Mouse (Mus musculus) CH12.LX (cell line): ENCODE results near the gene Atxn10. TPM values are rescaled to one million over a fixed set of nuclear protein-coding genes. Genes with fewer than 3 reads are reported as not detected.

Experiments
- DNase-seq: peaks from one replicate; pipeline ENCODE4 v3.0.0-alpha.2; 2013; ENCODE audit errors: extremely low read depth
- H3K27ac ChIP-seq: 2 replicates; pipeline ENCODE4 v1.5.1; 2012; ENCODE audit warnings: low read depth, mild to moderate bottlenecking, control low read depth, moderate library complexity; ENCODE audit not compliant: insufficient read depth
- H3K27me3 ChIP-seq: replicated peaks from 2 replicates; pipeline ENCODE3; 2012; ENCODE audit warnings: inconsistent platforms
- H3K36me3 ChIP-seq, 2 experiments: replicated peaks in 1 of 2; 2 replicates each; pipeline versions ENCODE3 to v1.6.1; 2012; ENCODE audit warnings: inconsistent platforms in 1 of 2, low read length in 1 of 2, mild to moderate bottlenecking in 1 of 2, mixed read lengths in 1 of 2, moderate library complexity in 1 of 2; ENCODE audit not compliant: control insufficient read depth in 1 of 2, insufficient read depth in 1 of 2
- H3K4me1 ChIP-seq, 2 experiments: 2 replicates each; pipeline ENCODE4 v1.6.1; 2012; ENCODE audit warnings: inconsistent platforms in 1 of 2, moderate library complexity in 1 of 2; ENCODE audit not compliant: insufficient read depth in 2 of 2, control insufficient read depth in 1 of 2
- H3K4me2 ChIP-seq: 2 replicates; pipeline ENCODE4 v1.6.1; 2012; ENCODE audit warnings: low read depth, mild to moderate bottlenecking, control low read depth; ENCODE audit not compliant: poor library complexity, insufficient read depth, severe bottlenecking
- H3K4me3 ChIP-seq, 3 experiments: fragments of 150-350 bp in 1 of 3; sonication (generic) in 1 of 3; replicated peaks in 1 of 3; 2 replicates each; pipeline versions ENCODE3 to v1.5.1; 2011 to 2012; ENCODE audit warnings: low read depth in 2 of 3, low read length in 2 of 3, mild to moderate bottlenecking in 2 of 3, moderate library complexity in 2 of 3, control low read depth in 1 of 3, improper control_type of control experiment in 1 of 3, inconsistent platforms in 1 of 3, mixed read lengths in 1 of 3; ENCODE audit not compliant: poor library complexity in 1 of 3
- H3K79me2 ChIP-seq: replicated peaks from 2 replicates; pipeline ENCODE4 v1.6.1; 2012; ENCODE audit warnings: mild to moderate bottlenecking, moderate library complexity; ENCODE audit not compliant: control insufficient read depth, poor library complexity, insufficient read depth, severe bottlenecking; ENCODE audit errors: extremely low read depth
- H3K9ac ChIP-seq: 2 replicates; pipeline ENCODE4 v1.6.1; 2012; ENCODE audit warnings: low read depth, mild to moderate bottlenecking, control low read depth, moderate library complexity; ENCODE audit not compliant: insufficient read depth
- H3K9me3 ChIP-seq: replicated peaks from 2 replicates; pipeline ENCODE3; 2012; ENCODE audit warnings: low read length, inconsistent platforms, mixed read lengths
- CHD1 ChIP-seq: IDR thresholded peaks from 2 replicates; pipeline ENCODE4 v1.6.1; 2012; ENCODE audit warnings: low read depth, low read length, improper control_type of control experiment, inconsistent platforms
- GABPA ChIP-seq: IDR thresholded peaks from 2 replicates; pipeline ENCODE4 v1.6.1; 2012; ENCODE audit warnings: low read depth, low read length, improper control_type of control experiment, inconsistent platforms; ENCODE audit not compliant: insufficient replicate concordance
- HCFC1 ChIP-seq: IDR thresholded peaks from 2 replicates; pipeline ENCODE4 v1.6.1; 2012; ENCODE audit warnings: low read depth, mild to moderate bottlenecking, inconsistent platforms, low read length, improper control_type of control experiment
- IRF4 ChIP-seq: IDR thresholded peaks from 2 replicates; pipeline ENCODE4 v1.6.1; 2014; ENCODE audit warnings: low read depth, mild to moderate bottlenecking, inconsistent platforms, low read length, improper control_type of control experiment
- JUN ChIP-seq: IDR thresholded peaks from 2 replicates; pipeline ENCODE4 v1.6.1; 2011; ENCODE audit warnings: low read depth, mild to moderate bottlenecking, low read length, improper control_type of control experiment, moderate library complexity; ENCODE audit not compliant: insufficient read depth
- JUND ChIP-seq: conservative IDR thresholded peaks from 2 replicates; pipeline ENCODE4 v1.6.1; 2011; ENCODE audit warnings: low read depth, low read length, improper control_type of control experiment
- MAFK ChIP-seq: IDR thresholded peaks from 2 replicates; pipeline ENCODE4 v1.6.1; 2011; ENCODE audit warnings: low read length, improper control_type of control experiment; ENCODE audit not compliant: insufficient replicate concordance
- MAX ChIP-seq: IDR thresholded peaks from 2 replicates; pipeline ENCODE4 v1.6.1; 2011; ENCODE audit warnings: low read length, improper control_type of control experiment
- MAZ ChIP-seq: IDR thresholded peaks from 2 replicates; pipeline ENCODE4 v1.6.1; 2012; ENCODE audit warnings: low read depth, mild to moderate bottlenecking, inconsistent platforms, low read length, improper control_type of control experiment, moderate library complexity
- MEF2A ChIP-seq: IDR thresholded peaks from 2 replicates; pipeline ENCODE4 v1.6.1; 2014; ENCODE audit warnings: low read depth, mild to moderate bottlenecking, inconsistent platforms, low read length, improper control_type of control experiment, borderline replicate concordance
- MXI1 ChIP-seq: IDR thresholded peaks from 2 replicates; pipeline ENCODE4 v1.6.1; 2011; ENCODE audit warnings: mild to moderate bottlenecking, low read depth, low read length, improper control_type of control experiment
- MYC ChIP-seq: IDR thresholded peaks from 2 replicates; pipeline ENCODE4 v1.6.1; 2011; ENCODE audit warnings: low read depth, mild to moderate bottlenecking, improper control_type of control experiment, low read length
- NELFE ChIP-seq: IDR thresholded peaks from 2 replicates; pipeline ENCODE4 v1.6.1; 2011; ENCODE audit warnings: low read depth, low read length, improper control_type of control experiment
- POLR2A ChIP-seq: IDR thresholded peaks from 2 replicates; pipeline ENCODE4 v1.6.1; 2011; ENCODE audit warnings: low read depth, mild to moderate bottlenecking, improper control_type of control experiment, low read length
- RCOR1 ChIP-seq: conservative IDR thresholded peaks from 2 replicates; pipeline ENCODE4 v1.6.1; 2012; ENCODE audit warnings: low read depth, mild to moderate bottlenecking, inconsistent platforms, low read length, improper control_type of control experiment
- SIN3A ChIP-seq: IDR thresholded peaks from 2 replicates; pipeline ENCODE4 v1.6.1; 2012; ENCODE audit warnings: low read length, improper control_type of control experiment, inconsistent platforms
- SMC3 ChIP-seq: IDR thresholded peaks from 2 replicates; pipeline ENCODE4 v1.6.1; 2011; ENCODE audit warnings: low read depth, low read length, improper control_type of control experiment
- UBTF ChIP-seq: IDR thresholded peaks from 2 replicates; pipeline ENCODE4 v1.6.1; 2012; ENCODE audit warnings: low read depth, mild to moderate bottlenecking, inconsistent platforms, low read length, improper control_type of control experiment, moderate library complexity
- USF1 ChIP-seq: IDR thresholded peaks from 2 replicates; pipeline ENCODE4 v1.6.1; 2014; ENCODE audit warnings: low read depth, mild to moderate bottlenecking, inconsistent platforms, low read length, improper control_type of control experiment
- USF2 ChIP-seq: conservative IDR thresholded peaks from 2 replicates; pipeline ENCODE4 v1.6.1; 2011; ENCODE audit warnings: low read depth, low read length, improper control_type of control experiment
- ZKSCAN1 ChIP-seq: IDR thresholded peaks from 2 replicates; pipeline ENCODE4 v1.6.1; 2012; ENCODE audit warnings: low read depth, inconsistent platforms, low read length, improper control_type of control experiment, borderline replicate concordance
- dilution Hi-C: fragments of 300-500 bp; cut with MboI; formaldehyde crosslinking; loops from 2 replicates; pipeline ENCODE4 v1.14.3; 2020; ENCODE audit warnings: low sequenced_read_pairs; ENCODE audit not compliant: extremely low pct_unique_long_range_greater_than_20kb, extremely low pct_ligation_motif_present
- in situ Hi-C: fragments of 300-500 bp; cut with MboI; formaldehyde crosslinking; loops from 3 replicates; pipeline ENCODE4 v1.14.3; 2019; ENCODE audit warnings: low sequenced_read_pairs, low pct_ligation_motif_present, low pct_unique_long_range_greater_than_20kb, mixed read lengths
- polyA plus RNA-seq: library from polyadenylated mRNA; unstranded; fragments of >175 nt; gene quantifications from 2 replicates; pipeline ENCODE4 v1.2.1, GENCODE M21; 2012; ENCODE audit warnings: low read depth; ENCODE audit not compliant: insufficient read length
- total RNA-seq, 2 experiments: library from RNA; depleted of rRNA; stranded (reverse); fragments of 300-350 nt in 1 of 2; fragments of >200 nt in 1 of 2; gene quantifications; 2 replicates each; pipeline ENCODE4 v1.2.3; 2012 to 2014

The Atxn10 gene
- total and polyA plus RNA-seq, 3 experiments: 81.7 to 151 (median 101) TPM

GRCm38 (mm10) chr15:85428140-85428539 is 92.1 kb downstream of the Atxn10 start:
- no peak overlapping the region for H3K27ac ChIP-seq
- TF ChIP-seq USF1: no peak
- no peak for TF ChIP-seq JUN
- no peak for TF ChIP-seq JUND
- TF ChIP-seq CHD1: no peak
- H3K4me1 ChIP-seq: no peaks in the 10 kb centered on the region
- H3K79me2 ChIP-seq: no peaks in the 10 kb centered on the region
- dilution Hi-C loops (no loop called here), in situ Hi-C loops (no loop called here)
- no peak overlapping the region for H3K9ac ChIP-seq
- H3K36me3 ChIP-seq: peaks cover 0 to 60% of the 10 kb centered on the region in 2 experiments
- no peak overlapping the region for H3K4me2 ChIP-seq
- DNase-seq: no peak
- H3K4me3 ChIP-seq: no peak overlapping the region
- no peaks in the 10 kb centered on the region for H3K27me3 ChIP-seq
- no peaks in the 10 kb centered on the region for H3K9me3 ChIP-seq

DNA sequence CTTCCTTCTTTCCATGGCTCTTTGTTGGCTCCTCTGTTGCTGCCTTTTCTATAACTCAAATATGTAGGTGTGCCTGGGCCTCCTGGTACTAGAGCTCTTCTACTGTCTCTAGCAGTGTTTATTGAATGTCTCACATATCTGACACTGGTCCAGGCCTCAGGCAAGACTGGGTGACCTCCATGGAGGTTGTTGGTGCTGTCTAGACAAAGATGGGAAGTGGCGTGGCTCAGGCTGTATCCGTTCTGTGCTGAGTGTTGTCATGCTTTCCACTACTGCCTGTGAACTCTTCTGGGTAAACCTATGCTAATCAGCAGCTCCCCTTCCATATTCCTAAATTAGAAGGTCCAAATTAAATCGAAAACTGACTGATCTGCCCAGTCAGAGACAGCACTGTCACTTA is 106.5 kb downstream of the Atxn10 start:
- peaks cover 22 to 84% of the 10 kb centered on the region in 2 experiments for H3K36me3 ChIP-seq
- H3K4me3 ChIP-seq: no peak overlapping the region
- H3K4me1 ChIP-seq: no peaks in the 10 kb centered on the region
- DNase-seq: no peak
- no peaks in the 10 kb centered on the region for H3K27me3 ChIP-seq
- H3K27ac ChIP-seq: no peak overlapping the region
- H3K79me2 ChIP-seq: no peaks in the 10 kb centered on the region
- no peak overlapping the region for H3K9ac ChIP-seq
- in situ Hi-C loops (no loop called here), dilution Hi-C loops (no loop called here)
- no peak for TF ChIP-seq IRF4
- no peak for TF ChIP-seq MXI1
- no peaks in the 10 kb centered on the region for H3K9me3 ChIP-seq
- no peak overlapping the region for H3K4me2 ChIP-seq

DNA sequence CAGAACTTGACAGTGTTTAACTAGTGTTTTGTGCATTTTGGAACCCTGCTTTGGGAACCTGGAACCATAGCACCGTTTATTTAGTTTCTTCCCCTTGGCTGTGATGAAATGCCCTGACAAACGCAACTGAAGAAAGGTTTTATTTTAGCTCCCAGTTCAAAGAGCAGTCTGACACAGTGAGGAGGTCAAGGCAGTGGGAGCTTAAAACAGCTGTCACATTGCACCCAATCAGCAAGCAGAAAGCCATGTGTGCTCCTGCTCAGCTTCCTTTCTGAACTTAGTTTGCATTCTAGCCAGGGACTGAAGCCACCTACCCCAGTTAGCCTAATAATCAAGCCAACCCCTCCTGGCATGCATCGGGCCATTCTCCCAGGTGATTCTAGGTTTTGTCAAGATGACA is 110.6 kb downstream of the Atxn10 start:
- Histone ChIP-seq H3K9me3 (no peaks in the 10 kb centered on the region), H3K4me3 (no peak overlapping the region), H3K27ac (no peak overlapping the region), H3K9ac (no peak overlapping the region), H3K79me2 (no peaks in the 10 kb centered on the region), H3K4me1 (no peaks in the 10 kb centered on the region), H3K36me3 (peaks cover 6 to 71% of the 10 kb centered on the region in 2 experiments), H3K4me2 (no peak overlapping the region), H3K27me3 (no peaks in the 10 kb centered on the region)
- in situ Hi-C loops: no loop called here
- TF ChIP-seq NELFE: no peak
- no peak for TF ChIP-seq UBTF
- TF ChIP-seq USF2: no peak
- no peak for TF ChIP-seq HCFC1
- TF ChIP-seq MYC: no peak
- no peak for TF ChIP-seq SMC3
- no peak for TF ChIP-seq JUN
- no peak for TF ChIP-seq MAZ
- no peak for TF ChIP-seq RCOR1
- TF ChIP-seq MEF2A: no peak
- TF ChIP-seq MXI1: no peak
- no peak for TF ChIP-seq SIN3A
- no peak for TF ChIP-seq ZKSCAN1
- no peak for TF ChIP-seq MAX
- no peak for TF ChIP-seq GABPA
- TF ChIP-seq MAFK: no peak
- TF ChIP-seq POLR2A: no peak
- TF ChIP-seq USF1: no peak
- no peak for TF ChIP-seq IRF4
- DNase-seq: no peak
- dilution Hi-C loops: no loop called here
